Mouse (Mus musculus) telencephalon, adult 2 months (tissue): Measurements from ENCODE around the gene Vmn2r109.
"Not testable (repeated sequence)": the region's sequence is repeated elsewhere in the genome, so short reads cannot be mapped to it uniquely, and the experiment has no call there.

Source experiments
- DNase-seq: peaks from one replicate; pipeline ENCODE4 v3.0.0-alpha.2; 2011; ENCODE audit warnings: low read depth, low spot score

Gene Vmn2r109

GRCm38 (mm10) chr17:20564656-20565055 lies at the start of gene Vmn2r109:
Vmn2r109 (minus strand) TSS chr17:20564756.
- DNase-seq, result no peak

- no peak for DNase-seq
Observed at GRCm38 (mm10) chr17:20596323-20596722, 31.8 kb upstream of the Vmn2r109 start, which contains the start of gene Vmn2r110. Vmn2r110 (minus strand) TSS chr17:20596423.

- DNase-seq, result not testable (repeated sequence)
Observed at GRCm38 (mm10) chr17:20508247-20508646, 56.3 kb downstream of the Vmn2r109 start.

- DNase-seq, result no peak
Observed at GRCm38 (mm10) chr17:20497858-20498257, 66.7 kb downstream of the Vmn2r109 start, which contains the start of gene Vmn1r225. Vmn1r225 (plus strand) TSS chr17:20498158.
